Mouse (Mus musculus): ENCODE measurements around the gene Hook2.

GRCm38 (mm10) chr8:84973079-84973478 is 17.3 kb upstream of the Hook2 start:
- TF ChIP-seq POLR2A (IDR thresholded peaks at IDR 0.05; ENCODE audit: insufficient read depth, low read depth, low read length), result no peak
- no peak for TF ChIP-seq EP300 (IDR thresholded peaks at IDR 0.05; ENCODE audit: insufficient read depth, low read depth, low read length)

All from heart, adult 2 months (tissue).